Comparison of ENCODE assay signal across 31 mouse cellular contexts in the genomic region with DNA sequence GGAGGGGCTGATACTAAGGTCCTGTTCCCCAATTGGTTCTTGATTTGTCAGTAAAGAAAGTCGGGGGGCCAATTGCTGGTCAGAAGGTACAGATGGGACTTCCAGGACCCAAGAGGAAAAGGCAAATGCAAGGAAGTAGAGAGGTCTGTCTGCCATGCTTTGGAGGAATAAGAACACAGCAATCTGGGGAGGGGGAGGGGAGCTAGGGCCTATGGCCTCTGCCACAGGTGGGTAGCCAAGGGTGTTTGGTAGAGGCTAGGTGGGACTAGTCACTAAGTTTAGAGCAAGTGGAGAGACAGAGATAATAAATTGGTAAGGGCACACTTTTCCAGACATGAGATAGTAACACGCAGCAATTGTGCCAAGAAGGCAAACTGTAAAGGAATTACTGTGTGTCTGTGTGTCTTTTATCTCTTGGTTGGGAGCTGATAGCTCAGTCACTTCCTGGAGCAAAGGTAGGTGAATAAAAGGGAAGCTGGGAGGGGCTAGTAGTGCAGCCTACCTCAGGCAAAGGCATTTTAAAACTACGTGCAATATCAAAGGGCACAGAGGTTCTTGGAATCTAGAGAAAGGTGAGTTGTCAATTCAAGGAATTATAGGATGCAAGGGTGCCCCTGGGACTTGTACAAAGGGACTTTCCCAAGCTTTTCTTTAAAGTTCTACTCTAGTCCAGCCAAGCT. TPM values are rescaled to one million over a fixed set of nuclear protein-coding genes. Genes with fewer than 3 reads are reported as not detected.
DNase-seq lines count a peak whose midpoint lies in the region; ATAC-seq lines count a peak whose summit lies in the region.
"Had no signal": no experiment of that assay in that cellular context is flagged by ENCODE, and none has a peak within 500 bp of the region (broad histone marks: within the 10 kb centered on the region; RNA-seq: fewer than 3 reads in every experiment).

No protein-coding gene starts in this region.

- WGBS in intestine, embryonic 14.5 days = 69% methylated on average over 3 of the region's 3 CpGs
- 63% methylated on average over 3 of the region's 3 CpGs for WGBS in intestine, embryonic 15.5 days
- 29% methylated on average over 3 of the region's 3 CpGs for WGBS in large intestine, adult 2 months
- 64% methylated on average over 3 of the region's 3 CpGs for WGBS in stomach, embryonic 16.5 days
- 77% methylated on average over 3 of the region's 3 CpGs for WGBS in limb, embryonic 10.5 days

- no peak overlapping the region for H3K9ac ChIP-seq in intestine, embryonic 14.5 days (ENCODE audit: low read length)
- no peak overlapping the region for H3K9ac ChIP-seq in intestine, embryonic 15.5 days
- no peak overlapping the region for H3K9ac ChIP-seq in stomach, embryonic 16.5 days (ENCODE audit: low read length)
- H3K9ac ChIP-seq: embryonic facial prominence, embryonic 13.5 days; forebrain, embryonic 12.5 days; forebrain, embryonic 15.5 days; heart, embryonic 13.5 days; hindbrain, embryonic 12.5 days; hindbrain, embryonic 15.5 days had no signal

- no peaks in the 10 kb centered on the region for H3K36me3 ChIP-seq in intestine, embryonic 14.5 days (ENCODE audit: control insufficient read depth, insufficient read depth, low read length)
- H3K36me3 ChIP-seq in intestine, embryonic 15.5 days = no peaks in the 10 kb centered on the region
- H3K36me3 ChIP-seq in stomach, embryonic 16.5 days (ENCODE audit: control insufficient read depth, insufficient read depth, low read length) = no peaks in the 10 kb centered on the region
- H3K36me3 ChIP-seq in limb, embryonic 10.5 days = no peaks in the 10 kb centered on the region
- H3K36me3 ChIP-seq: embryonic facial prominence, embryonic 13.5 days; forebrain, embryonic 12.5 days; forebrain, embryonic 15.5 days; heart, embryonic 10.5 days; heart, embryonic 13.5 days; hindbrain, embryonic 12.5 days; hindbrain, embryonic 15.5 days had no signal

- peak overlapping the region; percentile 12; the same call in 1 of the 2 replicates for H3K27ac ChIP-seq in intestine, embryonic 14.5 days (ENCODE audit: low read depth)
- peak overlapping the region; percentile 76 for H3K27ac ChIP-seq in intestine, embryonic 15.5 days
- H3K27ac ChIP-seq in stomach, embryonic 16.5 days (ENCODE audit: low read length) = no peak overlapping the region
- H3K27ac ChIP-seq in limb, embryonic 10.5 days = no peak overlapping the region
- H3K27ac ChIP-seq: embryonic facial prominence, embryonic 13.5 days; forebrain, embryonic 12.5 days; forebrain, embryonic 15.5 days; heart, adult 2 months; heart, embryonic 10.5 days; heart, embryonic 13.5 days; hindbrain, embryonic 12.5 days; hindbrain, embryonic 15.5 days had no signal

- H3K4me1 ChIP-seq in intestine, embryonic 14.5 days (replicated peaks; ENCODE audit: control insufficient read depth, insufficient read depth, low read length) = no peaks in the 10 kb centered on the region
- H3K4me1 ChIP-seq in intestine, embryonic 15.5 days (replicated peaks) = no peaks in the 10 kb centered on the region
- no peaks in the 10 kb centered on the region for H3K4me1 ChIP-seq in stomach, embryonic 16.5 days (ENCODE audit: control insufficient read depth, insufficient read depth, low read length)
- no peaks in the 10 kb centered on the region for H3K4me1 ChIP-seq in limb, embryonic 10.5 days
- H3K4me1 ChIP-seq: embryonic facial prominence, embryonic 13.5 days; forebrain, embryonic 12.5 days; forebrain, embryonic 15.5 days; heart, embryonic 10.5 days; heart, embryonic 13.5 days; hindbrain, embryonic 12.5 days; hindbrain, embryonic 15.5 days had no signal

- no peaks in the 10 kb centered on the region for H3K27me3 ChIP-seq in intestine, embryonic 14.5 days (replicated peaks; ENCODE audit: control insufficient read depth, insufficient read depth, low read length)
- H3K27me3 ChIP-seq in intestine, embryonic 15.5 days (replicated peaks) = no peaks in the 10 kb centered on the region
- no peaks in the 10 kb centered on the region for H3K27me3 ChIP-seq in stomach, embryonic 16.5 days (ENCODE audit: control insufficient read depth, insufficient read depth, low read length)
- H3K27me3 ChIP-seq in limb, embryonic 10.5 days (ENCODE audit: low read depth, poor library complexity, severe bottlenecking) = no peaks in the 10 kb centered on the region
- H3K27me3 ChIP-seq: embryonic facial prominence, embryonic 13.5 days; hindbrain, embryonic 12.5 days; hindbrain, embryonic 15.5 days had no signal

- no peak overlapping the region for H3K4me3 ChIP-seq in intestine, embryonic 14.5 days (ENCODE audit: low read depth, low read length)
- H3K4me3 ChIP-seq in intestine, embryonic 15.5 days (replicated peaks) = no peak overlapping the region
- no peak overlapping the region for H3K4me3 ChIP-seq in stomach, embryonic 16.5 days (replicated peaks; ENCODE audit: low read length)
- no peak overlapping the region for H3K4me3 ChIP-seq in limb, embryonic 10.5 days
- H3K4me3 ChIP-seq: embryonic facial prominence, embryonic 13.5 days; erythroblast, embryonic 14.5 days; forebrain, embryonic 12.5 days; forebrain, embryonic 15.5 days; heart, adult 2 months; heart, embryonic 10.5 days; heart, embryonic 13.5 days; hindbrain, embryonic 12.5 days; hindbrain, embryonic 15.5 days had no signal

- peak; percentile 88 for ATAC-seq in intestine, embryonic 14.5 days (replicated peaks; ENCODE audit: low FRiP score, low TSS enrichment, low read depth)
- peak; percentile 98 for ATAC-seq in intestine, embryonic 15.5 days
- peak; percentile 69 for ATAC-seq in stomach, embryonic 16.5 days (ENCODE audit: insufficient read depth, low FRiP score)
- ATAC-seq: CD4-positive, CD25-positive, alpha-beta regulatory T cell, adult 4 months; forebrain, embryonic 15.5 days had no signal

- peak; percentile 54 for DNase-seq in intestine, embryonic 14.5 days (ENCODE audit: low spot score)
- DNase-seq in large intestine, adult 2 months (ENCODE audit: low read depth, low spot score) = peak; percentile 78
- DNase-seq in limb, embryonic 10.5 days (ENCODE audit: low spot score) = no peak
- no peak for DNase-seq in cerebellum, postnatal 25 days
- DNase-seq in layer of hippocampus, adult 9-11 months = no peak
- no peak for DNase-seq in left cerebral cortex, adult 18-20 months (ENCODE audit: low spot score in 2 of 2)
- DNase-seq: adrenal gland, adult 2 months; adrenal gland, postnatal 25 days; cerebellum, adult 11-12 months; cerebellum, adult 9-10 months; cerebellum, postnatal 14 days; gastrocnemius, postnatal 25 days; heart, adult 2 months; heart, postnatal 14 days had no signal

- H3K9me3 ChIP-seq in intestine, embryonic 14.5 days (ENCODE audit: control insufficient read depth, low read length) = no peaks in the 10 kb centered on the region
- H3K9me3 ChIP-seq in intestine, embryonic 15.5 days = no peaks in the 10 kb centered on the region
- no peaks in the 10 kb centered on the region for H3K9me3 ChIP-seq in stomach, embryonic 16.5 days (replicated peaks; ENCODE audit: control insufficient read depth, low read length)
- H3K9me3 ChIP-seq in limb, embryonic 10.5 days (replicated peaks) = no peaks in the 10 kb centered on the region
- H3K9me3 ChIP-seq: embryonic facial prominence, embryonic 13.5 days; forebrain, embryonic 12.5 days; forebrain, embryonic 15.5 days; heart, embryonic 10.5 days; heart, embryonic 13.5 days; hindbrain, embryonic 12.5 days; hindbrain, embryonic 15.5 days had no signal

- no peak overlapping the region for H3K4me2 ChIP-seq in intestine, embryonic 14.5 days (ENCODE audit: low read length)
- no peak overlapping the region for H3K4me2 ChIP-seq in intestine, embryonic 15.5 days (replicated peaks)
- H3K4me2 ChIP-seq in stomach, embryonic 16.5 days (ENCODE audit: low read depth, low read length) = no peak overlapping the region
- H3K4me2 ChIP-seq: embryonic facial prominence, embryonic 13.5 days; forebrain, embryonic 12.5 days; forebrain, embryonic 15.5 days; heart, embryonic 13.5 days; hindbrain, embryonic 12.5 days; hindbrain, embryonic 15.5 days had no signal

RNA-seq across cellular contexts. Expression of gene Hs3st2, which starts 43.2 kb away (rescaled TPM):
- polyA plus RNA-seq in intestine, embryonic 14.5 days (2014; fragmentation: Nextera tagmentation; extraction: Ambion mirVana) = 0.67 and 0.68 TPM in 2 replicates
- polyA plus RNA-seq in intestine, embryonic 15.5 days (2015; fragmentation: Nextera tagmentation; extraction: Ambion mirVana) = 0.58 and 0.63 TPM in 2 replicates
- polyA plus RNA-seq in large intestine, adult 2 months (2012; rRNA removed) = 0.30 and 0.34 TPM in 2 replicates
- polyA plus RNA-seq in stomach, embryonic 16.5 days (2015; fragmentation: Nextera tagmentation; extraction: Ambion mirVana) = 1.1 and 1.6 TPM in 2 replicates
- polyA plus RNA-seq in limb, embryonic 10.5 days (2016; fragmentation: Nextera tagmentation; extraction: Ambion mirVana) = 0.10 TPM in 1 of 2 replicates, not detected in the other
- 10 to 100 TPM; 43.3 to 47.5 TPM for total RNA-seq in left cerebral cortex, adult 18-20 months (2021)
- total RNA-seq: common myeloid progenitor, adult 5-6 weeks; gastrocnemius, adult 8-10 months; gastrocnemius, postnatal 25 days; heart, adult 2 months; heart, postnatal 14 days; hematopoietic stem cell, adult 5-6 weeks; MEL had no signal
- polyA plus RNA-seq: C2C12; CD4-positive, CD25-positive, alpha-beta regulatory T cell, adult 4 months; erythroblast, embryonic 14.5 days; gonadal fat pad, adult 2 months; heart, adult 2 months had no signal

Comparison
In these comparisons a context has a peak if more than half of its experiments do, and no peak if none do; other contexts are left out.
1. DNase-seq: peak in intestine, embryonic 14.5 days (single experiment) and large intestine, adult 2 months (single experiment); none in limb, embryonic 10.5 days (single experiment), cerebellum, postnatal 25 days (0 of 2), layer of hippocampus, adult 9-11 months (single experiment) and left cerebral cortex, adult 18-20 months (0 of 2).
2. H3K27ac ChIP-seq: peak in intestine, embryonic 14.5 days (single experiment) and intestine, embryonic 15.5 days (single experiment); none in stomach, embryonic 16.5 days (single experiment) and limb, embryonic 10.5 days (single experiment).
3. Peak in every context shown above with its lines, with median percentiles within 50 percentile points of each other: ATAC-seq.